Mouse (Mus musculus) right cerebral cortex, postnatal 14 days (tissue): ENCODE results near the gene Gramd4.
"Not testable (repeated sequence)": the region's sequence is repeated elsewhere in the genome, so short reads cannot be mapped to it uniquely, and the experiment has no call there.

Experiments
- DNase-seq: peaks from one replicate; pipeline ENCODE4 v3.0.0; 2022

Gramd4 gene

DNA sequence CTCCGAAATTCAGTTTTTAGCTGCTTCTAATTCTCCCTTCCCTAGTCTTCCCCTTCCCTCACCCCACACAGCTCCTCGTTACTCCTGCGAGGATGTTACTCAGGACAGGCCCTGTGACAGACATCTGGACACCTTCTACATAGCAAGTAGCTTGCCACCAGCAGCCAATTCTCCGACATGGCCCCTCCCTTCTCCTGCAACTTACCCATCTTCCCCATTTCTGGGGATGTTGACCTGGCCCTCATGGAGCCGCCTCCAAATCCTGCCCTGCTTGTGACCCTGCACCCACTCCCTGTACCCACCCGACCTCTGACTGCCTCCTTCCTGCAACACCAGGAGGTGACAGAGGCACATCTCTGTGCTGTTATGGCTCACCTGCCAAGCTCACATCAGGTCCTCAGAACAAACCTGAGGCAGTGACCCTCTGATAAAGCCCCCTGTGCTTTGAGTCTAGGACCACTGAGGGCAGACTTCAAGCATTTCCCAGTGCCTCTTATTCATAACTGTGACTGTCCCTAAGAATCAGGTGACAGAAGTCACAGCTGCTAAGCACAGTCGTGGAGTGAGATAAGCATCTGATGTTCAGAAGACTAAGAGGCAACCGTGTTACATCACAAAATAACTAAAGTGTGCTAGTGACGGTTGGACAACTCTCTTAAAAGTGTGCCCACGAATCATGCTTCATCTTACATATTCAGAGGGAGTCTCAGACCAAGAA is 110.5 kb downstream of the Gramd4 start:
- no peak for DNase-seq

- DNase-seq: no peak
Observed at GRCm38 (mm10) chr15:86168505-86168867, 111.0 kb downstream of the Gramd4 start.

DNA sequence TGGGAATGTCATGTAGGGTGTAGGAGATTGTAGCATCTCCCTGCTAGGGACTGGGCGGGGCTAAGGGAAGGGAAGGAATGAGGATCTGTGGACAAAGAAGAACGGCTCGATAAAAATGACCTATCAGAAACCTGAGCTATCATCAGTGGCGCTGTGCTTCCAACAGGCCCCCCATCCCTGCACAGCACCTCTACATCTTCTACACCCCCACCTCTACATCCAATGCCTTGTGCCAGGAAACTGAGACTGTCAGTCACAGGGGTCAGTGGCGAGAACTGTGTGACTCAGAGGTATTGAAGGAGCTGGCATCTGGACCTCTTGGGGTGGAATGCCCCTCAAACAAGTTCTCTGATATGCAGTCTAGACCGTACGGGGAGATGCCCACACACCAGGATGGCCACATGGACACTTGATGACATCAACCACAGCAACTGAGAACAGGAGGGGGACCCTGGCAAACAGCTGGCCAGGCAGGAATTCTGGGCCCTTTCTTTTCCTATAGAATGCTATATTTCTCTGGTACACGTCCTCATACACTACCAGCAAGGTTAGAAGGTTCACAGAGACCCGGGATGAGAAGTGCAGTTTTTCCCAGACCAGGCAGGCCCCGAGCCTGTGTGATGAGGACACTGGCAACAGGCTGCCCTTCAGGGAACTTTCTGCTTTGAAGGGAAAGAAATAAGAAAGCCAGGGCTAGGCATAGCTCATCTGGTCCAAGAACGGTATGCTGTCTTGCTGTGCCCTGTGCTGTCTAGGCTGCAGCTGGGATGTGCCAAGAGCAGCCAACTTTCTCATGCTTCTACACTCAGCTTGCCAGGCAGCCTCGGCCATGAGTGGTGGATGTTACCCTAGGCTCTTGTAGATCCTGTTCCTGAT is 111.7 kb downstream of the Gramd4 start:
- DNase-seq: no peak

DNA sequence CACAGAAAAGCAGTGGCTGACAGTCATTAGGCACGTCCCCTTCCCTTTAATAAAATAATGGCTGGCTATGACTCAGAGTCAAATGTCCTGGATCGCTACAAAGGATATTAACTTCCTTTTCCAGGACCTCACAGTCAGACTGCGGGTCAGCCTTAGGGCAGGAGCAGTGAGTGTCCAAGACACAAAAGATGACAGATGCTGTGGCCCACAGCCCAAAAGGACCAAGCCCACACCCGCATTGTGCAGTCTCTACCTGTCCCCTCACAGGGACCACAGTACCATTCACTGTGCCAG is 112.3 kb downstream of the Gramd4 start:
- no peak for DNase-seq

- DNase-seq: no peak
Observed at GRCm38 (mm10) chr15:86171316-86171715, 113.8 kb downstream of the Gramd4 start.

- DNase-seq: no peak
Observed at GRCm38 (mm10) chr15:86172124-86172523, 114.6 kb downstream of the Gramd4 start.

GRCm38 (mm10) chr15:86172526-86172925 is 115.0 kb downstream of the Gramd4 start:
- no peak for DNase-seq

DNA sequence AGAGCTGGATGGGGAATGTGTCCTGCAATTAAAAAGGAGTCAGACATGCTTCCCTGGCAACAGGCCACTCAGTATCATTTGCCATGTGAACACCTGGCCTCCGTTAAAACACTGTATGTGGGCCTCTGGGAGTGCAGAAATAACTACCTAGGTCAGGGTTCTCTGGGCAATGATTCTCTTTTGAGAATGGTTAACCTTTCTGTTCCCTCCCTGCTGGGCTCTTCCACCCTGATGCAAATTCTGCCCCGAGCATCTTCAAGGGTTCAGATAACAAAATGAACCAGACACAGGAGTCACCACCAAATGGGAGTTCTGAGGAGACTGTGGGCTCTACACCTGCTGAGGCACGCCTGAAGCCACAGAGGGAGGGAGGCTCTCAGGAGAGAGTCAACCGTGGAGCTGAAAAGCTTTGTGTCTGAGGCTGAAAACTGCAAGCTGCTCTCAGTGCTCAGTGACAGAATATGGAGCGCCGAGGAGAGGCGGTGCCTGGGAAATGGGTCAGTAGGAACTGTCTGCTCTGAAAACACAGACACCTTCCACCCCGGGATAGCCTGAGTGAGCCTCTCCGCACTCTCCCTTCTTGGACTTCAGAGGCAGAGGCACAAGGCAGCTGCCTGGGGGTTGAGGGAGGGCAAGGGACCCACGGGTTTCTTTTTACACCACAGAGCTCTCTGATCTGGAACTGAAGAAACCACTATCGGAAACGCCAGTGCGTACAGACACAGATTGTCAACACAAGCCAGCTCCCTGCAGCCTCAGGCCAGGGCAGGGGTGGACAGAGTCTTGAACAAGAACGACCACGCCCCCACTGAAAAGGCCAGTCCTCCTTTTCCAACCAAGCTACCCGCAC is 115.9 kb downstream of the Gramd4 start:
- DNase-seq: no peak

DNA sequence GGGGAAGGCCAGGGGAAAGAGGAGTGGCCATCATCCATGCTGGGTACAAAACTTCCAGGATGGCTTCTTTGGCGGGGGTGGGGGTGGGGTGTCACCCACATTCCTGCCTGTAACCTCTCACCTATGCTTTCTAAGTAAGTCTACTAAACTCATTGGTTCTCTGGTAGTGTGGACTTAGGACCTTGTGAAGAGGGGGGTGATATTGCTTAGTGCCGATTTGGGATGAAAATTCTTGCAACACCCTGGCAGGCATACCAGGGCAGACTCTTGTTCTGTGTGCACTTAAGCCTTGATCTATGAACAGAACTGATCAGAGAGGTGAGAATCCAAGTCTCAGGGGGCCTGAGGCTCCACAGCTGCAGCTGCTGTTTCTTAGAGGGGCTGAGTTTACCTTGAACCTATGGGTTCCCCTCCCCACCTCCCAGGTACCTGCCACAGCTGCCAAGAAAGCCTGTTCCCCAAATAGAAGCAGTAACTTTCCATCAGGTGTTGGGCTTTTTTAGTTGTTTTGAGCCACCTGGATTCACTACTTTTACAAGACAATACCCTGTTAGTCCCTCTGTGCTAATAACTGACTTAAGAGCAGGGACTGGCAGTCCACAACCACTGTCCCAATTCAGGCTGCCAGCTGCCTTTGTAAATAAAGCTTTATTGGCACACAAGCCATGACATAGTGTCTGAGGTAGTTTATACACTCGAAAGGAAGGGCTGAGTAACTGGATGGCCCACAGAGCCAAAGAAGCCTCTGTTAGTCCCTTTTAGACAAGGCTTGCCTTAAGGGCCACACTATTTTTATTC is 118.0 kb downstream of the Gramd4 start:
- no peak for DNase-seq

GRCm38 (mm10) chr15:86176166-86176565 is 118.7 kb downstream of the Gramd4 start:
- DNase-seq: no peak

DNA sequence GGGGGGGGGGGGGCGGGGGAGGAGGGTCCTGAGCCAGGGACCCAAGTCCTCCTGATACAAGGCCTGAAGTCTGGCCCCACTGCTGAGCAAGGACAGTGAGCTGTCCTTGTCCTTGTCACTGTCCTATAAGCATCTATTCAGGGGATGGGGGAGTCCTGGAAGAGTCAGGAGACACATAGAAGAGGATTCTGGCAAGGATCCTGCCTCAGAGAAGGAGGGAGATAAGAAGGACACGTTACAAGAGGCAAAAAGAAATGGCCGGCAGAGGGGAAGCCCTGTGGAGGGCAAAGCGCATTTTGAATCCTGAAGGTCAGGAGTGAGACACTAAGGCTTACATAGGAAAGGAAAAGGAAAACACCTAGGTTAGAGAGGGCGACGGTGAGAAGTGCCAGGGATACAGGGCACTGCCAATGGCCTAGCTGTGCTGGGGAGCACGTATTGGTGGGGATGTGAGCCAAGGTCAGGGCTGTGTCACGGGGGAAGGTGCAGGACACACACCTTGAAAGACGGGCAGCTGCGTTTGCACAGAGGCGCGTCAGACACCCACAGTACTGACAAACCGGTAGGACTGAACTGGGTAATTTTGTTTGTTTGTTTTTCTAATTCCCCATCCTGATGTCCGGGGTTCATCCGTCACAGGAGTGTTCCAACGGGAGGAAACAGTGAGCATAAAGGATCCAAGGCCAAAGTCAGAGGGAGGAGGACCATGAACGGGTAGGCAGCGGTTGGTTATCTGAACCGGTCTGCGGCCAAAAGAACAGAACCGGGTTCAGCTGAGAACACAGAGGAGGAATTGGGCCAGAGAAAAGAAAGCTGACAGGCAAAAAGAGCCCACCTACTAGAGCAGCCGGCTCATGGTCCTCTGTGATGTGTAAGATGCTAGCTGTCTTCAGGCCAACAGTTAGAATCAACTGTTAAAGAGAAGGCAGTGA is 119.5 kb downstream of the Gramd4 start:
- no peak for DNase-seq

DNA sequence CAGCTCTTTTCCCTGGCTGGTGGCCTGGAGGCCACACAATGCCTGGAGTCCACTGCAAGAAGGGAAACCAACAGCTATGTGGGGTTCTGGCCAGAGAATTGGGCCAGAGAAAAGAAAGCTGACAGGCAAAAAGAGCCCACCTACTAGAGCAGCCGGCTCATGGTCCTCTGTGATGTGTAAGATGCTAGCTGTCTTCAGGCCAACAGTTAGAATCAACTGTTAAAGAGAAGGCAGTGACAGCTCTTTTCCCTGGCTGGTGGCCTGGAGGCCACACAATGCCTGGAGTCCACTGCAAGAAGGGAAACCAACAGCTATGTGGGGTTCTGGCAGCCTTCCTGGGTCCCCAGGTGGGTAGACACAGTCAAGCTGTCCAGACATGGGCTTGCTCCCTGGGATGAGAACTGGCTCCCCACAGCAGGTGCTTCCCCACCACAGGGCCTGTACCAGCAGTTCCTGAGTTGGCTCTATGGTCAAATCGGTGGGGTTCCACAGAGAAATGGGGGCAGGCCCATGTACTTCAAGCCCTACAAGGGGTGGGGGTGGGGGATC is 120.3 kb downstream of the Gramd4 start:
- DNase-seq: not testable (repeated sequence)

GRCm38 (mm10) chr15:86178594-86178993 is 121.1 kb downstream of the Gramd4 start:
- no peak for DNase-seq

DNA sequence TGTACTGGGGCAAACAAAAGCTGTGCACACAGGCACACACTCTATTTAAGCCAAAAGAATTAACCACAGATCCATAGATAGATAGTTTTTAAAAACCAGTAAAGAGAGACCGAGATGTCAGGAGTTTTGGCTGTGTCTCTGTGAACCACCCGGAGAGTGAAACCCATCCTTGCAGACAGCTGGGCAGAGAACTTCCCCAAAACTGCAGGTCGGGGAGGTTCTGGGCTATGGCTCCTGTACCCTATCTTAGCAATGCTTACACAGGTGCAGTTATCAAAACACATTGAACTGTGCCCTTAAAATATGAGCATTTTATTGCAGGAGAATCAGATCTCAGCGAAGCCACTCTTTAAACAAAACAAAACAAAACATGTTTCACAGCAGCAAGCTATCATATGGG is 122.9 kb downstream of the Gramd4 start:
- DNase-seq: no peak

GRCm38 (mm10) chr15:86181321-86181720 is 123.8 kb downstream of the Gramd4 start:
- DNase-seq: not testable (repeated sequence)

GRCm38 (mm10) chr15:86181941-86182439 is 124.5 kb downstream of the Gramd4 start:
- DNase-seq: no peak

DNA sequence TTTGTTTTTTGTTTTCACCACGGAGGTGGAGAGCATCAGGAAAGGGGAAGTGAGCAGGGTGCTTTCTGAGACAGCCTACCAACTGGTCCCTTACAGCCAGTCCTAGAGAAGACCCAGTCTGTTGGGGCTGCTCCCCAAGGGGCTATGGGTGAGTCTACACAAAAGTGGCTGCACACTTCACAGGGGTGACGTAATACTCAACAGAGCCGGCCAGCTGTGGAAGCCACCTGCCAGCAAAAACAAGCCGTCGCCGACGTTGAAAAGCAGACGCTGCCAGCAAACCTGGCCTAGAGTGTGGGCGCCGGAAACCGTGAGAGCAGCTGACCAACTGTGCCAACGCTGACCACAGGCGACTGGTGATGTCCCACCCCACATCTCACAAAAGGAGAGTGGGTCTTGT is 125.2 kb downstream of the Gramd4 start:
- peak; percentile 41 for DNase-seq

DNA sequence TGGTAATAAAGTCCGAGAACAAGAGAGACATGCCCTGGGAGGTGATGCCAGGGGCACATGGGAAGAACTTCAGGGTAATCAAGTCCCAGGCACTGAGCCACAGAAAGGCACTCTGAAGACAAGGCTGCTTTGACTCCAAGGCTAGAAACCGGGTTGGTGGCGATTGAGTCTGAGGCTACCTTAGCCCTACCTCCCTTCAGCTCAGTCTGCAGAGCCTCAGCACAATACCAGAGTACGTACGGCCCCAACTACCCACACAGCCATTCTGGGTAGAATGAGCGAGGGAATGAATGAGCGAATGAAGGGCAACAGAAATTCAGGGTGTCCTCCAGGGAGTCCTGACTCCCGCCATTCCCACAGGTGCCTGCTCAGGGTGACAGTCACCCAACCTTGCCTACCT is 126.0 kb downstream of the Gramd4 start:
- DNase-seq: no peak

DNA sequence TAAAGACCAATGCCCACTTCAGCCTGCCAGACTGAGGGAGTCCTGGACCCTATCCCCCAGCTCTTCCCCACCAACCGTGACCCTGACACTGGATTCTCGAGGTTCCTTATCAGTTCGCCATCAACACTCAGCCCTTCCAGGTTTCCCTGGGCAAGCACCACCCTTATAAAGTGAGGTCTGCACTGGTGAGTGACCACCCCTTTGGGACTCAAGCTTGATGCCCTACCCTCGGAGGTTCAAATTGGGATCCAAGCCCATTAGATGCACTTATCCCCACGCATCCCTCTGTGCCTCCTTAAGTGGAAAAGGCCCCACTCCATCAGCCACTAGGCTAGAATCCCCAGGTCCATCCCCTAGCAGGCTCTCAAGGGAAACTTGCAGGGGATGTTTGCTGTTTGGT is 126.6 kb downstream of the Gramd4 start:
- no peak for DNase-seq

GRCm38 (mm10) chr15:86184851-86185688 is 127.6 kb downstream of the Gramd4 start:
- peak; percentile 42 for DNase-seq
